Comparison of ENCODE assay signal across 15 mouse cellular contexts in genomic region chr17:12755146-12755545, GRCm38 (mm10). TPM values are rescaled to one million over a fixed set of nuclear protein-coding genes. Genes with fewer than 3 reads are reported as not detected.
DNase-seq lines count a peak whose midpoint lies in the region; ATAC-seq and TF ChIP-seq lines count a peak whose summit lies in the region.
"Had no signal": no experiment of that assay in that cellular context is flagged by ENCODE, and none has a peak within 500 bp of the region (broad histone marks: within the 10 kb centered on the region; RNA-seq: fewer than 3 reads in every experiment).

No protein-coding gene starts in this region.

- intact Hi-C loops in heart, postnatal 10 days (cut with DNase I), result no loop called here

- H3K36me3 ChIP-seq in heart, embryonic 13.5 days, result peaks cover 84% of the 10 kb centered on the region
- H3K36me3 ChIP-seq in intestine, postnatal 0 days (ENCODE audit: control insufficient read depth, insufficient read depth), result peaks cover 9% of the 10 kb centered on the region; the same call in 1 of the 2 replicates
- H3K36me3 ChIP-seq in stomach, embryonic 16.5 days (ENCODE audit: control insufficient read depth, insufficient read depth, low read length), result no peaks in the 10 kb centered on the region

- H3K27me3 ChIP-seq in heart, embryonic 13.5 days (replicated peaks), result no peaks in the 10 kb centered on the region
- H3K27me3 ChIP-seq in intestine, postnatal 0 days (replicated peaks; ENCODE audit: control insufficient read depth, insufficient read depth, low read length), result no peaks in the 10 kb centered on the region
- H3K27me3 ChIP-seq in stomach, embryonic 16.5 days (ENCODE audit: control insufficient read depth, insufficient read depth, low read length), result no peaks in the 10 kb centered on the region
- H3K27me3 ChIP-seq: forebrain, embryonic 13.5 days; lung, embryonic 15.5 days had no signal

- peak overlapping the region; percentile 76 for H3K9ac ChIP-seq in heart, embryonic 13.5 days
- no peak overlapping the region for H3K9ac ChIP-seq in intestine, postnatal 0 days (ENCODE audit: low read depth, low read length)
- H3K9ac ChIP-seq in stomach, embryonic 16.5 days (ENCODE audit: low read length), result no peak overlapping the region
- H3K9ac ChIP-seq: forebrain, embryonic 13.5 days; lung, embryonic 15.5 days had no signal

- peak overlapping the region; percentile 87 for H3K27ac ChIP-seq in heart, embryonic 13.5 days (replicated peaks)
- H3K27ac ChIP-seq in intestine, postnatal 0 days (ENCODE audit: low read depth, low read length), result peak overlapping the region; percentile 30
- H3K27ac ChIP-seq in stomach, embryonic 16.5 days (ENCODE audit: low read length), result peak overlapping the region; percentile 72
- H3K27ac ChIP-seq: forebrain, embryonic 13.5 days; left cerebral cortex, adult 2 months; lung, embryonic 15.5 days had no signal

- H3K4me1 ChIP-seq in heart, embryonic 13.5 days, result peaks cover 100% of the 10 kb centered on the region
- H3K4me1 ChIP-seq in intestine, postnatal 0 days (replicated peaks; ENCODE audit: control insufficient read depth, insufficient read depth, low read length), result peaks cover 25% of the 10 kb centered on the region
- peaks cover 88% of the 10 kb centered on the region for H3K4me1 ChIP-seq in stomach, embryonic 16.5 days (ENCODE audit: control insufficient read depth, insufficient read depth, low read length)

- ATAC-seq in heart, embryonic 13.5 days (ENCODE audit: extremely low read depth, insufficient number of reproducible peaks, low FRiP score, low TSS enrichment), result no peak
- no peak for ATAC-seq in intestine, postnatal 0 days
- ATAC-seq in stomach, embryonic 16.5 days (ENCODE audit: insufficient read depth, low FRiP score), result no peak
- ATAC-seq: forebrain, embryonic 13.5 days had no signal

- no peak for DNase-seq in heart, postnatal 10 days
- peak; percentile 32 for DNase-seq in lung, postnatal 36 days
- no peak for DNase-seq in lung, postnatal 25 days (ENCODE audit: low spot score)
- DNase-seq in spleen, adult 12 weeks (ENCODE audit: low spot score), result no peak
- DNase-seq in ovary, postnatal 14 days (ENCODE audit: low spot score), result no peak
- DNase-seq: embryo, embryonic 11 days; gastrocnemius, postnatal 25 days; kidney, postnatal 10 days; right cerebral cortex, postnatal 14 days had no signal

- H3K9me3 ChIP-seq in heart, embryonic 13.5 days, result no peaks in the 10 kb centered on the region
- H3K9me3 ChIP-seq in intestine, postnatal 0 days (ENCODE audit: control insufficient read depth), result no peaks in the 10 kb centered on the region
- H3K9me3 ChIP-seq in stomach, embryonic 16.5 days (replicated peaks; ENCODE audit: control insufficient read depth, low read length), result no peaks in the 10 kb centered on the region
- H3K9me3 ChIP-seq: forebrain, embryonic 13.5 days; lung, embryonic 15.5 days had no signal

- no peak for TF ChIP-seq CTCF in intestine, postnatal 0 days (IDR thresholded peaks at IDR 0.05; ENCODE audit: low read depth)

- no peak overlapping the region for H3K4me3 ChIP-seq in heart, embryonic 13.5 days
- H3K4me3 ChIP-seq in intestine, postnatal 0 days (ENCODE audit: low read depth, low read length), result no peak overlapping the region
- no peak overlapping the region for H3K4me3 ChIP-seq in stomach, embryonic 16.5 days (replicated peaks; ENCODE audit: low read length)
- H3K4me3 ChIP-seq: forebrain, embryonic 13.5 days; left cerebral cortex, adult 2 months; lung, embryonic 15.5 days had no signal

- WGBS in heart, embryonic 13.5 days, result 46% methylated on average over 4 of the region's 4 CpGs
- 46% methylated on average over 4 of the region's 4 CpGs for WGBS in intestine, postnatal 0 days
- WGBS in stomach, embryonic 16.5 days, result 58% methylated on average over 4 of the region's 4 CpGs

- peak overlapping the region; percentile 76 for H3K4me2 ChIP-seq in heart, embryonic 13.5 days
- no peak overlapping the region for H3K4me2 ChIP-seq in intestine, postnatal 0 days (replicated peaks; ENCODE audit: low read depth)
- no peak overlapping the region for H3K4me2 ChIP-seq in stomach, embryonic 16.5 days (ENCODE audit: low read depth, low read length)
- H3K4me2 ChIP-seq: forebrain, embryonic 13.5 days; lung, embryonic 15.5 days had no signal

RNA-seq across cellular contexts. Expression of gene Igf2r, which starts 14.3 kb away (rescaled TPM):
- polyA plus RNA-seq in heart, embryonic 13.5 days (2015; fragmentation: Nextera tagmentation; extraction: Ambion mirVana), result 142 and 143 TPM in 2 replicates
- total RNA-seq in heart, postnatal 10 days (2021), result 100 to 1,000 TPM; 180 to 214 TPM
- polyA plus RNA-seq in intestine, postnatal 0 days (2015; fragmentation: Nextera tagmentation; extraction: Ambion mirVana), result 25.1 and 28.7 TPM in 2 replicates
- polyA plus RNA-seq in stomach, embryonic 16.5 days (2015; fragmentation: Nextera tagmentation; extraction: Ambion mirVana), result 38.6 and 39.3 TPM in 2 replicates

Comparison
In these comparisons a context has a peak if more than half of its experiments do, and no peak if none do; other contexts are left out.
1. H3K27ac ChIP-seq: peak in every context shown above with its lines; median percentile 87 in heart, embryonic 13.5 days; 72 in stomach, embryonic 16.5 days; 30 in intestine, postnatal 0 days.